In genomic region chr4:32862751-32863446, GRCm38 (mm10) we compare ENCODE assay signal across 9 mouse cellular contexts.
DNase-seq lines count a peak whose midpoint lies in the region; ATAC-seq and TF ChIP-seq lines count a peak whose summit lies in the region.
"Had no signal": no experiment of that assay in that cellular context is flagged by ENCODE, and none has a peak within 500 bp of the region (broad histone marks: within the 10 kb centered on the region; RNA-seq: fewer than 3 reads in every experiment).

No protein-coding gene starts in this region.

- peaks cover 27% of the 10 kb centered on the region for H3K27me3 ChIP-seq in E14TG2a.4 (ENCODE audit: insufficient read depth, low read length)
- no peaks in the 10 kb centered on the region for H3K27me3 ChIP-seq in forebrain, embryonic 13.5 days
- peaks cover 7% of the 10 kb centered on the region; the same call in 1 of the 2 replicates for H3K27me3 ChIP-seq in liver, embryonic 14.5 days (ENCODE audit: control insufficient read depth, insufficient read depth, low read length)
- H3K27me3 ChIP-seq in intestine, embryonic 16.5 days (replicated peaks; ENCODE audit: control insufficient read depth, insufficient read depth, low read length), result 0 out of 2 replicates have a peak, but pooled peaks cover 2% of the 10 kb centered on the region
- H3K27me3 ChIP-seq: embryonic facial prominence, embryonic 15.5 days had no signal

- H3K4me3 ChIP-seq in E14TG2a.4 (replicated peaks; ENCODE audit: low read length), result peak overlapping the region; percentile 60
- peak overlapping the region; percentile 33 for H3K4me3 ChIP-seq in forebrain, embryonic 13.5 days
- peak overlapping the region; percentile 7 to 34; a peak in 3 of 4 replicates for H3K4me3 ChIP-seq in liver, embryonic 14.5 days (ENCODE audit: insufficient read depth in 1 of 2, low read depth in 2 of 2, low read length in 2 of 2)
- no peak overlapping the region for H3K4me3 ChIP-seq in intestine, embryonic 16.5 days (ENCODE audit: low read length)
- H3K4me3 ChIP-seq: embryonic facial prominence, embryonic 15.5 days had no signal

- H3K4me2 ChIP-seq in forebrain, embryonic 13.5 days, result peak overlapping the region; percentile 60
- H3K4me2 ChIP-seq in liver, embryonic 14.5 days (ENCODE audit: low read depth), result peak overlapping the region; percentile 66
- no peak overlapping the region for H3K4me2 ChIP-seq in intestine, embryonic 16.5 days (ENCODE audit: low read depth, low read length)

- H3K9me3 ChIP-seq in E14TG2a.4 (ENCODE audit: low read length), result no peaks in the 10 kb centered on the region
- no peaks in the 10 kb centered on the region for H3K9me3 ChIP-seq in forebrain, embryonic 13.5 days (replicated peaks)
- H3K9me3 ChIP-seq in liver, embryonic 14.5 days (ENCODE audit: control insufficient read depth, low read length), result no peaks in the 10 kb centered on the region
- no peaks in the 10 kb centered on the region for H3K9me3 ChIP-seq in intestine, embryonic 16.5 days (ENCODE audit: control insufficient read depth, low read length)
- H3K9me3 ChIP-seq: embryonic facial prominence, embryonic 15.5 days had no signal

- H3K4me1 ChIP-seq in E14TG2a.4 (replicated peaks; ENCODE audit: low read depth, low read length), result peaks cover 52% of the 10 kb centered on the region
- peaks cover 51% of the 10 kb centered on the region for H3K4me1 ChIP-seq in forebrain, embryonic 13.5 days
- H3K4me1 ChIP-seq in liver, embryonic 14.5 days (replicated peaks; ENCODE audit: control insufficient read depth in 2 of 2, insufficient read depth in 2 of 2, low read length in 1 of 2), result peaks cover 33 to 35% of the 10 kb centered on the region in 2 experiments
- no peaks in the 10 kb centered on the region for H3K4me1 ChIP-seq in intestine, embryonic 16.5 days (ENCODE audit: control insufficient read depth, insufficient read depth, low read length)

- no peak for TF ChIP-seq EP300 in liver, embryonic 14.5 days (IDR thresholded peaks at IDR 0.05; ENCODE audit: low read depth)

- ATAC-seq in forebrain, embryonic 13.5 days, result no peak
- peak; percentile 48 for ATAC-seq in liver, embryonic 14.5 days (ENCODE audit: insufficient read depth)
- no peak for ATAC-seq in intestine, embryonic 16.5 days

- peak overlapping the region; percentile 31; the same call in 1 of the 2 replicates for H3K27ac ChIP-seq in forebrain, embryonic 13.5 days
- H3K27ac ChIP-seq in liver, embryonic 14.5 days, result no peak overlapping the region
- H3K27ac ChIP-seq in intestine, embryonic 16.5 days (ENCODE audit: low read length), result no peak overlapping the region
- H3K27ac ChIP-seq: embryonic facial prominence, embryonic 15.5 days had no signal

- no peak for TF ChIP-seq CTCF in E14TG2a.4 (conservative IDR thresholded peaks at IDR 0.05; ENCODE audit: low read length)
- TF ChIP-seq CTCF in liver, embryonic 14.5 days (IDR thresholded peaks at IDR 0.05; ENCODE audit: low read depth), result no peak

- 48% methylated on average over 15 of the region's 15 CpGs for WGBS in forebrain, embryonic 13.5 days
- WGBS in liver, embryonic 14.5 days (ENCODE audit: insufficient replicate concordance), result 19% methylated on average over 15 of the region's 15 CpGs
- 53% methylated on average over 15 of the region's 15 CpGs for WGBS in intestine, embryonic 16.5 days

- H3K9ac ChIP-seq in forebrain, embryonic 13.5 days, result peak overlapping the region; percentile 55; the same call in 1 of the 2 replicates
- no peak overlapping the region for H3K9ac ChIP-seq in liver, embryonic 14.5 days (replicated peaks)
- no peak overlapping the region for H3K9ac ChIP-seq in intestine, embryonic 16.5 days (ENCODE audit: low read depth, low read length)
- H3K9ac ChIP-seq: embryonic facial prominence, embryonic 15.5 days had no signal

- no peaks in the 10 kb centered on the region for H3K36me3 ChIP-seq in E14TG2a.4 (ENCODE audit: insufficient read depth, low read length)
- no peaks in the 10 kb centered on the region for H3K36me3 ChIP-seq in forebrain, embryonic 13.5 days (ENCODE audit: poor library complexity, severe bottlenecking)
- no peaks in the 10 kb centered on the region for H3K36me3 ChIP-seq in liver, embryonic 14.5 days (replicated peaks; ENCODE audit: control insufficient read depth, insufficient read depth, low read depth)
- H3K36me3 ChIP-seq in intestine, embryonic 16.5 days (ENCODE audit: control insufficient read depth, insufficient read depth, low read length), result no peaks in the 10 kb centered on the region
- H3K36me3 ChIP-seq: embryonic facial prominence, embryonic 15.5 days had no signal

- DNase-seq in cerebellum, postnatal 10 days, result peak; percentile 33 to 36
- no peak for DNase-seq in cerebellum, adult 11-12 months
- peak; percentile 38 to 48 (median 44) for DNase-seq in liver, embryonic 14.5 days (ENCODE audit: low read depth in 3 of 3, low spot score in 3 of 3)
- no peak for DNase-seq in frontal cortex, postnatal 14 days (ENCODE audit: low spot score in 2 of 2)
- no peak for DNase-seq in Muller cell, postnatal 12 days (ENCODE audit: inconsistent ontology term)

Comparison
In these comparisons a context has a peak if more than half of its experiments do, and no peak if none do; other contexts are left out.
1. DNase-seq: peak in cerebellum, postnatal 10 days (2 of 2) and liver, embryonic 14.5 days (3 of 3); none in cerebellum, adult 11-12 months (single experiment), frontal cortex, postnatal 14 days (0 of 2) and Muller cell, postnatal 12 days (single experiment).